Mouse (Mus musculus): ENCODE data around the gene Minos1. TPM values are rescaled to one million over a fixed set of nuclear protein-coding genes. Genes with fewer than 3 reads are reported as not detected.

Gene Minos1
- polyA plus RNA-seq, 1 experiment from 2014 or later: 444 TPM

- DNase-seq (ENCODE audit: low spot score): no peak
- 77% methylated on average over 3 of the region's 3 CpGs for WGBS
- Histone ChIP-seq H3K27ac (replicated peaks) (no peak overlapping the region), H3K9me3 (no peaks in the 10 kb centered on the region), H3K4me3 (no peak overlapping the region), H3K27me3 (replicated peaks; ENCODE audit: low read depth, poor library complexity, severe bottlenecking) (no peaks in the 10 kb centered on the region), H3K36me3 (replicated peaks) (0 out of 2 replicates have a peak, but pooled peaks cover 6% of the 10 kb centered on the region), H3K4me1 (peaks cover 42% of the 10 kb centered on the region)
Measured at GRCm38 (mm10) chr4:139112482-139112881, 18.4 kb downstream of the Minos1 start.

GRCm38 (mm10) chr4:139111421-139111820 is 19.5 kb downstream of the Minos1 start:
- 51% methylated on average over 3 of the region's 3 CpGs for WGBS
- peaks cover 42% of the 10 kb centered on the region for H3K4me1 ChIP-seq
- H3K9me3 ChIP-seq: no peaks in the 10 kb centered on the region
- no peak for DNase-seq (ENCODE audit: low spot score)
- no peak overlapping the region for H3K4me3 ChIP-seq
- no peak overlapping the region; the same call in 1 of the 2 replicates for H3K27ac ChIP-seq (replicated peaks)
- H3K36me3 ChIP-seq (replicated peaks): 0 out of 2 replicates have a peak, but pooled peaks cover 6% of the 10 kb centered on the region
- H3K27me3 ChIP-seq (replicated peaks; ENCODE audit: low read depth, poor library complexity, severe bottlenecking): no peaks in the 10 kb centered on the region

- H3K9me3 ChIP-seq: no peaks in the 10 kb centered on the region
- 75% methylated on average over 3 of the region's 3 CpGs for WGBS
- H3K27ac ChIP-seq (replicated peaks): peak overlapping the region; percentile 12; the same call in 1 of the 2 replicates
- H3K4me1 ChIP-seq: peaks cover 47% of the 10 kb centered on the region
- H3K36me3 ChIP-seq (replicated peaks): 0 out of 2 replicates have a peak, but pooled peaks cover 6% of the 10 kb centered on the region
- no peaks in the 10 kb centered on the region for H3K27me3 ChIP-seq (replicated peaks; ENCODE audit: low read depth, poor library complexity, severe bottlenecking)
- H3K4me3 ChIP-seq: no peak overlapping the region
- no peak for DNase-seq (ENCODE audit: low spot score)
Measured at GRCm38 (mm10) chr4:139110858-139111257, 20.1 kb downstream of the Minos1 start.

GRCm38 (mm10) chr4:139105453-139105852 is 25.5 kb downstream of the Minos1 start:
- no peak overlapping the region for H3K27ac ChIP-seq (replicated peaks)
- 96% methylated on average over 1 of the region's 1 CpGs for WGBS
- H3K9me3 ChIP-seq: no peaks in the 10 kb centered on the region
- peaks cover 41% of the 10 kb centered on the region for H3K4me1 ChIP-seq
- DNase-seq (ENCODE audit: low spot score): no peak
- H3K27me3 ChIP-seq (replicated peaks; ENCODE audit: low read depth, poor library complexity, severe bottlenecking): no peaks in the 10 kb centered on the region
- H3K36me3 ChIP-seq (replicated peaks): peaks cover 38% of the 10 kb centered on the region
- no peak overlapping the region for H3K4me3 ChIP-seq

- no peak for DNase-seq (ENCODE audit: low spot score)
- H3K36me3 ChIP-seq (replicated peaks): peaks cover 38% of the 10 kb centered on the region
- peak overlapping the region; percentile 16; the same call in 1 of the 2 replicates for H3K27ac ChIP-seq (replicated peaks)
- H3K4me1 ChIP-seq: peaks cover 33% of the 10 kb centered on the region
- H3K27me3 ChIP-seq (replicated peaks; ENCODE audit: low read depth, poor library complexity, severe bottlenecking): no peaks in the 10 kb centered on the region; the same call in 1 of the 2 replicates
- H3K4me3 ChIP-seq: no peak overlapping the region
- no peaks in the 10 kb centered on the region for H3K9me3 ChIP-seq
- WGBS: 62% methylated on average over 6 of the region's 6 CpGs
Measured at GRCm38 (mm10) chr4:139101546-139101945, 29.4 kb downstream of the Minos1 start.

GRCm38 (mm10) chr4:139100326-139100725 is 30.6 kb downstream of the Minos1 start:
- Histone ChIP-seq H3K9me3 (peaks cover under 1% of the 10 kb centered on the region; the same call in 1 of the 2 replicates), H3K27ac (replicated peaks) (no peak overlapping the region), H3K27me3 (replicated peaks; ENCODE audit: low read depth, poor library complexity, severe bottlenecking) (peaks cover 2% of the 10 kb centered on the region; the same call in 1 of the 2 replicates), H3K4me1 (peaks cover 32% of the 10 kb centered on the region), H3K4me3 (no peak overlapping the region), H3K36me3 (replicated peaks) (peaks cover 38% of the 10 kb centered on the region)
- WGBS: 93% methylated on average over 8 of the region's 8 CpGs
- DNase-seq (ENCODE audit: low spot score): no peak

- WGBS: 83% methylated on average over 5 of the region's 5 CpGs
- Histone ChIP-seq H3K4me1 (peaks cover 36% of the 10 kb centered on the region), H3K9me3 (peaks cover 11% of the 10 kb centered on the region; the same call in 1 of the 2 replicates), H3K27ac (replicated peaks) (no peak overlapping the region), H3K36me3 (replicated peaks) (peaks cover 2% of the 10 kb centered on the region; the same call in 1 of the 2 replicates), H3K4me3 (no peak overlapping the region), H3K27me3 (replicated peaks; ENCODE audit: low read depth, poor library complexity, severe bottlenecking) (peaks cover 41% of the 10 kb centered on the region)
- DNase-seq (ENCODE audit: low spot score): no peak
Measured at GRCm38 (mm10) chr4:139096201-139096600, 34.7 kb downstream of the Minos1 start.

- DNase-seq (ENCODE audit: low spot score): no peak
- peaks cover 11% of the 10 kb centered on the region; the same call in 1 of the 2 replicates for H3K9me3 ChIP-seq
- no peak overlapping the region for H3K4me3 ChIP-seq
- H3K4me1 ChIP-seq: peaks cover 40% of the 10 kb centered on the region
- H3K27ac ChIP-seq (replicated peaks): no peak overlapping the region
- 48% methylated on average over 1 of the region's 1 CpGs for WGBS
- peaks cover 49% of the 10 kb centered on the region for H3K27me3 ChIP-seq (replicated peaks; ENCODE audit: low read depth, poor library complexity, severe bottlenecking)
- peaks cover 6% of the 10 kb centered on the region for H3K36me3 ChIP-seq (replicated peaks)
Measured at GRCm38 (mm10) chr4:139095406-139095805, 35.5 kb downstream of the Minos1 start.

GRCm38 (mm10) chr4:139093196-139093530 is 37.8 kb downstream of the Minos1 start:
- Histone ChIP-seq H3K36me3 (replicated peaks) (peaks cover 16% of the 10 kb centered on the region), H3K4me3 (peak overlapping the region; percentile 79), H3K27ac (replicated peaks) (peak overlapping the region; percentile 91), H3K27me3 (replicated peaks; ENCODE audit: low read depth, poor library complexity, severe bottlenecking) (peaks cover 70% of the 10 kb centered on the region), H3K9me3 (peaks cover 11% of the 10 kb centered on the region; the same call in 1 of the 2 replicates), H3K4me1 (peaks cover 52% of the 10 kb centered on the region)
- no peak for DNase-seq (ENCODE audit: low spot score)
- WGBS: 17% methylated on average over 13 of the region's 13 CpGs

GRCm38 (mm10) chr4:139092356-139093195 is 38.3 kb downstream of the Minos1 start, which contains the start of gene Nbl1:
Gene Nbl1 (minus strand): TSS chr4:139092993.
- peak within 1 kb of the TSS; percentile 79 for H3K4me3 ChIP-seq
- WGBS: under 1% methylated on average over 105 of the region's 105 CpGs
- peak; percentile 71 for DNase-seq (ENCODE audit: low spot score)
- peaks cover 16% of the 10 kb centered on the region for H3K36me3 ChIP-seq (replicated peaks)
- H3K9me3 ChIP-seq: peaks cover 11% of the 10 kb centered on the region; the same call in 1 of the 2 replicates
- peak within 1 kb of the TSS; percentile 91 for H3K27ac ChIP-seq (replicated peaks)
- H3K27me3 ChIP-seq (replicated peaks; ENCODE audit: low read depth, poor library complexity, severe bottlenecking): peaks cover 75% of the 10 kb centered on the region
- peaks cover 52% of the 10 kb centered on the region for H3K4me1 ChIP-seq

GRCm38 (mm10) chr4:139091478-139092355 is 39.2 kb downstream of the Minos1 start:
- peaks cover 11% of the 10 kb centered on the region; the same call in 1 of the 2 replicates for H3K9me3 ChIP-seq
- peaks cover 52% of the 10 kb centered on the region for H3K4me1 ChIP-seq
- DNase-seq (ENCODE audit: low spot score): peak; percentile 69
- peak overlapping the region; percentile 79 for H3K4me3 ChIP-seq
- peaks cover 16% of the 10 kb centered on the region for H3K36me3 ChIP-seq (replicated peaks)
- 3% methylated on average over 28 of the region's 28 CpGs for WGBS
- peak overlapping the region; percentile 91 for H3K27ac ChIP-seq (replicated peaks)
- H3K27me3 ChIP-seq (replicated peaks; ENCODE audit: low read depth, poor library complexity, severe bottlenecking): peaks cover 79% of the 10 kb centered on the region

- H3K4me3 ChIP-seq: peak overlapping the region; percentile 79
- DNase-seq (ENCODE audit: low spot score): peak; percentile 57
- peaks cover 11% of the 10 kb centered on the region; the same call in 1 of the 2 replicates for H3K9me3 ChIP-seq
- peaks cover 57% of the 10 kb centered on the region for H3K4me1 ChIP-seq
- H3K36me3 ChIP-seq (replicated peaks): peaks cover 16% of the 10 kb centered on the region
- H3K27ac ChIP-seq (replicated peaks): peak overlapping the region; percentile 91
- WGBS: 23% methylated on average over 7 of the region's 7 CpGs
- H3K27me3 ChIP-seq (replicated peaks; ENCODE audit: low read depth, poor library complexity, severe bottlenecking): peaks cover 79% of the 10 kb centered on the region
Measured at GRCm38 (mm10) chr4:139091066-139091465, 39.8 kb downstream of the Minos1 start.

Data from embryonic facial prominence, embryonic 10.5 days (tissue).